Mouse (Mus musculus) midbrain, embryonic 10.5 days (tissue): ENCODE results near the gene Krt80. TPM values are rescaled to one million over a fixed set of nuclear protein-coding genes. Genes with fewer than 3 reads are reported as not detected.
A peak's percentile ranks its signal among the peaks of the same experiment; 100 is the strongest.

Experiments
- DNase-seq: peaks from one replicate; pipeline ENCODE4 v3.0.0-alpha.2; 2017; ENCODE audit warnings: low spot score
- H3K27ac ChIP-seq: fragments of 300-500 bp; sonication (generic); replicated peaks from 2 replicates; pipeline ENCODE4 v1.5.1; 2016; ENCODE audit warnings: mild to moderate bottlenecking
- H3K27me3 ChIP-seq: fragments of 300-500 bp; sonication (generic); 2 replicates; pipeline ENCODE4 v1.6.1; 2016; ENCODE audit warnings: low read depth, mild to moderate bottlenecking; ENCODE audit not compliant: poor library complexity, severe bottlenecking
- H3K36me3 ChIP-seq: fragments of 300-500 bp; sonication (generic); 2 replicates; pipeline ENCODE4 v1.6.1; 2016; ENCODE audit warnings: mild to moderate bottlenecking, moderate library complexity
- H3K4me1 ChIP-seq: fragments of 300-500 bp; sonication (generic); 2 replicates; pipeline ENCODE4 v1.6.1; 2016
- H3K4me3 ChIP-seq: fragments of 300-500 bp; sonication (generic); 2 replicates; pipeline ENCODE4 v1.5.1; 2016; ENCODE audit warnings: mild to moderate bottlenecking, moderate library complexity
- H3K9me3 ChIP-seq: fragments of 300-500 bp; sonication (generic); replicated peaks from 2 replicates; pipeline ENCODE4 v1.6.1; 2016; ENCODE audit warnings: mild to moderate bottlenecking
- WGBS: fragments of 180-500 bp; shearing (Covaris S2); methylation state at CpG from one replicate; pipeline ENCODE4 v1.1.7; 2016; 5-methylcytosine and 5-hydroxymethylcytosine counted together
- polyA plus RNA-seq: library from polyadenylated mRNA; unstranded; fragments of >200 nt; fragmentation: Nextera tagmentation; extraction: Ambion mirVana; gene quantifications from 2 replicates; pipeline ENCODE4 v1.2.1, GENCODE M21; 2016

Gene Krt80
- 0.06 TPM in 1 of 2 replicates, not detected in the other for polyA plus RNA-seq

GRCm38 (mm10) chr15:101370101-101370911 lies at the start of gene Krt80:
Gene Krt80, minus strand, starts transcription at chr15:101370162.
- WGBS: 67% methylated on average over 22 of the region's 22 CpGs
- no peak within 1 kb of the TSS for H3K4me3 ChIP-seq
- H3K27ac ChIP-seq: no peak within 1 kb of the TSS
- H3K36me3 ChIP-seq: no peaks in the 10 kb centered on the region
- peaks cover 22% of the 10 kb centered on the region for H3K4me1 ChIP-seq
- H3K27me3 ChIP-seq: 0 out of 2 replicates have a peak, but pooled peaks cover 7% of the 10 kb centered on the region
- H3K9me3 ChIP-seq: no peaks in the 10 kb centered on the region
- no peak for DNase-seq

- Histone ChIP-seq H3K4me1 (peaks cover 9% of the 10 kb centered on the region), H3K27me3 (peaks cover 12% of the 10 kb centered on the region), H3K4me3 (no peak overlapping the region), H3K9me3 (no peaks in the 10 kb centered on the region), H3K36me3 (no peaks in the 10 kb centered on the region), H3K27ac (no peak overlapping the region)
- 83% methylated on average over 4 of the region's 4 CpGs for whole genome bisulfite sequencing
- no peak for DNase-seq
These were observed 49.0 kb upstream of the Krt80 start for GRCm38 (mm10) chr15:101418950-101419349.

DNA sequence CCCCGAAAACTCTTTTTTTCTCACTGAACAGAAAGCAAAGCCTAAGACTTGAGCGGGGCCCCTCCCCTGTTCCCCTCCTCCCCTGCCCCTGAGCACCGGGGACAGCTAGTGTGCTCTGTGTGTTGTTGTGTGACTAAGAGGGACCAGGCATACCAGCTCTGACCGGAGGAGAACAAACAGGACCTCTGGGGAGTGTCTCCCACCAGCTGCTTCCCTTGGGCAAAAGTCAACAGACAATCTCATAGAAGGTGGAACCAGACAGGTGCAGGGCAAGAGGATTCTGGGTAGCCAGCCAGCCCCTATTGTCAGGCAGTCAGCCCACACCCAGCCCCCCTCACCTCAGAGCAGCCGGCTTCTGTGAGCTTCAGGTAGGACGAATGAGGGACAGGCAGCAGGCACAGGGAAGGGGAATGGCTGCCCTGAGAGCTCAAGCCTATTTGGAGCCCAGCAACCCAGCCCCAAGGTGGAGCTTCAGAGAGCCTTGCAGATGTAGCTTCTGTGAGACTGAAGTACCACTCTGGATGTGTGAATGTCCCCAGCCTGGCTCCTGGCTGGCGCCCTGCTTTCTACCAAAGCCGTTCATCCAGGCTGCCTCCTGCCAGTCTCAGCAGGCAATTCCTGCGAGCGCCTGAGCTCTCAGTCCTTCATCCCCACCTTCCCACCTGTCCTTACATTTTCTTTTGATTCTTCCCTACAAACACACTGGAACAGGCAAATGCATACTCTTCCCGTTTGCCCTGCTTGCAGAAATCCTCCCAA lies 45.0 kb upstream of the Krt80 start:
- no peak overlapping the region for H3K27ac ChIP-seq
- no peak overlapping the region for H3K4me3 ChIP-seq
- H3K9me3 ChIP-seq: no peaks in the 10 kb centered on the region
- H3K36me3 ChIP-seq: no peaks in the 10 kb centered on the region
- DNase-seq: no peak
- H3K4me1 ChIP-seq: peaks cover 16% of the 10 kb centered on the region
- 39% methylated on average over 11 of the region's 11 CpGs for WGBS
- peaks cover 45% of the 10 kb centered on the region for H3K27me3 ChIP-seq

DNA sequence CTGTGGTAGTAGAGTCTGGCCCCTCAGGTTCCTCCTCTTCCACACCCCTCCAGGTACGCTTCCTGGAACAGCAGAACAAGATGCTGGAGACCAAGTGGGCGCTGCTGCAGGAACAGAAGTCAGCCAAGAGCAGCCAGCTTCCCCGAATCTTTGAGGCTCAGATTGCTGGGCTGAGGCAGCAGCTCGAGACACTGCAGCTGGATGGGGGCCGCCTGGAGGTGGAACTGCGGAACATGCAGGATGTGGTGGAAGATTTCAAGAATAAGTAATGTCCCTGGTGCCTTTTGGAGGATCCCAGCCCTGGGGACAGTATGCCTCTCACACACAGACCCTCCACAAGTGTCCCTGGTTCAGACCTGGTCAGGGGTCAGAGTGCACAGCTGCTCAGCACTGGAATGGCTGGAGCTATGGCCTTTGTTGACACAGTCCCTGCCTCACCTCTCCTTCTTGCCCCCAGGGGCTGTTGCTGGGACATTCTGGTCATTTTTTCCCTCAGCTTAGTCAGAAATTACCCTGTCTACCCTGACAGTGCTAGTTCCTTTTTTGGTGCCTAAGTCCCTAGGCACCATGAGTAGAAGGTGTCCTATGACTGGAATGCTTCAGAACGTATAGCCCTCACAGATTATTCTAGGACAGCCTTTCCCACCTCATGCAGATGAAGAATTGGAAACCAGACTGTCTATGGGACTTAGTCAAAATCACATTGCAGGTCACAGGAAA lies 44.1 kb upstream of the Krt80 start:
- Histone ChIP-seq H3K27me3 (peaks cover 45% of the 10 kb centered on the region), H3K27ac (0 out of 2 replicates have a peak overlapping the region, but pooled peaks have one; percentile 9), H3K4me3 (no peak overlapping the region), H3K4me1 (peaks cover 16% of the 10 kb centered on the region), H3K9me3 (no peaks in the 10 kb centered on the region), H3K36me3 (no peaks in the 10 kb centered on the region)
- no peak for DNase-seq
- WGBS: 60% methylated on average over 7 of the region's 7 CpGs

- Histone ChIP-seq H3K36me3 (no peaks in the 10 kb centered on the region), H3K4me3 (no peak overlapping the region), H3K9me3 (no peaks in the 10 kb centered on the region), H3K4me1 (peaks cover 16% of the 10 kb centered on the region), H3K27me3 (peaks cover 45% of the 10 kb centered on the region), H3K27ac (no peak overlapping the region)
- 26% methylated on average over 31 of the region's 31 CpGs for WGBS
- DNase-seq: no peak
These were observed 42.2 kb upstream of the Krt80 start for GRCm38 (mm10) chr15:101412188-101412587.

GRCm38 (mm10) chr15:101410775-101411174 lies 40.8 kb upstream of the Krt80 start, which contains the start of gene Krt7:
Gene Krt7, plus strand, starts transcription at chr15:101411043.
- 48% methylated on average over 2 of the region's 2 CpGs for WGBS
- H3K4me1 ChIP-seq: peaks cover 16% of the 10 kb centered on the region
- peaks cover 45% of the 10 kb centered on the region for H3K27me3 ChIP-seq
- no peak for DNase-seq
- H3K27ac ChIP-seq: no peak within 1 kb of the TSS
- no peak within 1 kb of the TSS for H3K4me3 ChIP-seq
- no peaks in the 10 kb centered on the region for H3K36me3 ChIP-seq
- no peaks in the 10 kb centered on the region for H3K9me3 ChIP-seq

GRCm38 (mm10) chr15:101398269-101398668 lies 28.3 kb upstream of the Krt80 start:
- Histone ChIP-seq H3K27ac (no peak overlapping the region), H3K36me3 (no peaks in the 10 kb centered on the region), H3K4me1 (peaks cover 4% of the 10 kb centered on the region; the same call in 1 of the 2 replicates), H3K4me3 (no peak overlapping the region), H3K9me3 (no peaks in the 10 kb centered on the region), H3K27me3 (no peaks in the 10 kb centered on the region)
- WGBS: 84% methylated on average over 8 of the region's 8 CpGs
- no peak for DNase-seq

DNA sequence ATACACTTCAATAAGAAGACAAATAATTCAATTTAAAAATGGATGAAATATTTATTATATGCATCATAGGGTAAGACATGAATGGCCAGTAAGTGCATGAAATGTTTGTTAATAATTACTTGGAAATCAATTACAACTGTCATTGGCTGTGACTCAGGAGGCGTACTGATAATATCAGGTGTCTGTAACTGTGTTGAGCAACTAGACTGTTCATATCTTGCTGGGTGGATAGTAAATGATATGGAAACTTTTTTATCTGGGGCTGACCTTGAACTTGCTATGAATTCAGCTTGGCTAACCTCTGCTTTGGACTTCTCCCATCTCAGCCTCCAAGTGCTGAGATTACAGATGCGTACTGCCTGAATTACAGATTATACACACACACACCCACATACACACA lies 27.7 kb upstream of the Krt80 start:
- no peaks in the 10 kb centered on the region for H3K27me3 ChIP-seq
- WGBS: 94% methylated on average over 2 of the region's 2 CpGs
- H3K4me1 ChIP-seq: peaks cover 2% of the 10 kb centered on the region; the same call in 1 of the 2 replicates
- no peaks in the 10 kb centered on the region for H3K36me3 ChIP-seq
- no peaks in the 10 kb centered on the region for H3K9me3 ChIP-seq
- H3K27ac ChIP-seq: no peak overlapping the region
- no peak overlapping the region for H3K4me3 ChIP-seq
- no peak for DNase-seq

DNA sequence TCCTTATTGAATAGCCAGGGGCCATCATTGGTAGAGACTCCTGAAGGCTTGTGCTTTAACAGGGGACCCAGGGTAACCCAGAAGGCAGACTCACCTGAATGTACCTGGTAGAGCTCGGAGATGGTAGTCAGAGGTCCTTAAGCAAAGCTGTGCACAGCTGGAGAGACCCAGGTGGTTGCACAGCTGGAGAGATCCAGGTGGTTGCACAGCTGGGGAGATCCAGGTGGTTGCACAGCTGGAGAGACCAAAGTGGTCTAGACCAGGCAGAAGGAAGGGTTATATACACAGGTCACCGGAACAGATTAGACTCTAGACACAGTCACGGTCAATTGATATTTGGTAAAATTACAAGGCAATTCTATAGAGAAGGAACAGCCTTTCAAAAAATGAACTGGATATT lies 27.0 kb upstream of the Krt80 start:
- Histone ChIP-seq H3K4me1 (no peaks in the 10 kb centered on the region), H3K27me3 (no peaks in the 10 kb centered on the region), H3K9me3 (no peaks in the 10 kb centered on the region), H3K36me3 (no peaks in the 10 kb centered on the region), H3K4me3 (no peak overlapping the region), H3K27ac (no peak overlapping the region)
- DNase-seq: no peak
- 82% methylated on average over 3 of the region's 3 CpGs for WGBS

DNA sequence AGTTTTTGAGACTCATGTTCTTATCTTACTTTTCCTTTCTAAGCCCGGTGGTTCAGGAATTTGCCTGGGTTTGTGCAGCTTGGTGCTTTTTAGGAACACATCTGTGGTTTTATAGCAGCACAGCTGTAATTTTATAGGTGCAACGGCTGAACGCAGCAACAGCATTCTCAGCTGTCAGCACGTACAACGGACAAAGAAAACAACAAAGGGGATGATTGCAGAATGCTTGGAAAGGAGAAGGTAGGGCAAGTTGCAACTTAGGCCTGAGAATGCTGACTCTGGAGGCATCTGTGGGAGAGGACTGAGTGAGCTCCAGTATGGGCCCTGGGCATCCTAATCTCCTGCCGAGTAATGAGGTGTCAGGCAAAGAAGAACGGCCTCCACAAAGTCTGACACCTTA lies 26.5 kb upstream of the Krt80 start:
- no peaks in the 10 kb centered on the region for H3K9me3 ChIP-seq
- H3K4me1 ChIP-seq: no peaks in the 10 kb centered on the region
- no peak overlapping the region for H3K27ac ChIP-seq
- H3K36me3 ChIP-seq: no peaks in the 10 kb centered on the region
- 80% methylated on average over 7 of the region's 7 CpGs for WGBS
- no peak overlapping the region for H3K4me3 ChIP-seq
- H3K27me3 ChIP-seq: no peaks in the 10 kb centered on the region
- DNase-seq: no peak

DNA sequence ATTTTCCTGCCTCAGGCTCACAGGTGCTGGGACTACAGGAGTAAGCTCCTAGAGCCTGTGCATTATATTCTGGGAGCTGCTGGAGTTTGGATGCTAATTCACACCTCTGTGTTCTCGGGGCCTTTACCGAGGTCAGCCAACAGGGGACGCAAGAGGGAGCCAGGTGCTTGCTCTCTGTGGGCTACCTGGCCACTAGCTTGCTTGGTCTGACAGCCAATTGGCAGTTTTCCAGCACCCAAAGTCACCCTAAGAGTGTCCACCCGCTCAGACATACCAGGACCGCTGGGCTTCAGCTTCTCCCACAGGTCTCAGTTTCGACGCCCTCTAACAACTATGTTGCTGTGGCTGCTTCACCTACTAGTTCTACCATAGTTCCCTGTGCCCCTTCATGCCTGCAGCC lies 24.9 kb upstream of the Krt80 start:
- 64% methylated on average over 7 of the region's 7 CpGs for WGBS
- DNase-seq: no peak
- Histone ChIP-seq H3K36me3 (no peaks in the 10 kb centered on the region), H3K27ac (no peak overlapping the region), H3K4me3 (no peak overlapping the region), H3K4me1 (no peaks in the 10 kb centered on the region), H3K9me3 (no peaks in the 10 kb centered on the region), H3K27me3 (no peaks in the 10 kb centered on the region)

GRCm38 (mm10) chr15:101392251-101392650 lies 22.3 kb upstream of the Krt80 start:
- no peaks in the 10 kb centered on the region for H3K9me3 ChIP-seq
- H3K36me3 ChIP-seq: no peaks in the 10 kb centered on the region
- no peak overlapping the region for H3K27ac ChIP-seq
- H3K4me1 ChIP-seq: no peaks in the 10 kb centered on the region
- WGBS: 88% methylated on average over 5 of the region's 5 CpGs
- H3K27me3 ChIP-seq: no peaks in the 10 kb centered on the region
- H3K4me3 ChIP-seq: no peak overlapping the region
- DNase-seq: no peak
